Mouse (Mus musculus) heart, postnatal 0 days (tissue): ENCODE data around the gene Hsph1. TPM values are rescaled to one million over a fixed set of nuclear protein-coding genes. Genes with fewer than 3 reads are reported as not detected.

ENCODE experiments used
- ATAC-seq: fragments of 200-750 bp; cut with Nextera tagmentation; 2 replicates; pipeline ENCODE4 v1.8.0; 2017; ENCODE audit warnings: low read depth, moderate number of reproducible peaks, moderate library complexity; ENCODE audit not compliant: insufficient read depth
- DNase-seq: peaks from one replicate; pipeline ENCODE4 v3.0.0-alpha.2; 2016; ENCODE audit warnings: low spot score
- H3K27ac ChIP-seq: fragments of 300-500 bp; sonication (generic); 2 replicates; pipeline ENCODE4 v1.5.1; 2014; ENCODE audit warnings: low read depth, mild to moderate bottlenecking
- H3K27me3 ChIP-seq: fragments of 300-500 bp; sonication (generic); 2 replicates; pipeline ENCODE4 v1.6.1; 2014; ENCODE audit warnings: low read length, mixed read lengths; ENCODE audit not compliant: control insufficient read depth, insufficient read depth
- H3K36me3 ChIP-seq: fragments of 300-500 bp; sonication (generic); replicated peaks from 2 replicates; pipeline ENCODE4 v1.6.1; 2014; ENCODE audit warnings: low read length, mixed read lengths; ENCODE audit not compliant: control insufficient read depth, insufficient read depth
- H3K4me1 ChIP-seq: fragments of 300-500 bp; sonication (generic); 2 replicates; pipeline ENCODE4 v1.6.1; 2014; ENCODE audit warnings: antibody characterized with exemption; ENCODE audit not compliant: control insufficient read depth, insufficient read depth
- H3K4me2 ChIP-seq: fragments of 300-500 bp; sonication (generic); 2 replicates; pipeline ENCODE4 v1.6.1; 2014; ENCODE audit warnings: low read depth, mild to moderate bottlenecking, low read length, moderate library complexity
- H3K4me3 ChIP-seq: fragments of 300-500 bp; sonication (generic); 2 replicates; pipeline ENCODE4 v1.5.1; 2014; ENCODE audit warnings: low read depth, low read length
- H3K9ac ChIP-seq: fragments of 300-500 bp; sonication (generic); replicated peaks from 2 replicates; pipeline ENCODE4 v1.6.1; 2014; ENCODE audit warnings: low read depth, low read length, mixed read lengths
- H3K9me3 ChIP-seq: fragments of 300-500 bp; sonication (generic); replicated peaks from 2 replicates; pipeline ENCODE4 v1.6.1; 2016; ENCODE audit warnings: low read length; ENCODE audit not compliant: control insufficient read depth
- CTCF ChIP-seq: IDR thresholded peaks from 2 replicates; pipeline ENCODE4 v1.5.1; 2016; ENCODE audit warnings: antibody characterized with exemption, control low read depth, low read depth
- EP300 ChIP-seq: IDR thresholded peaks from 2 replicates; pipeline ENCODE4 v1.6.1; 2016; ENCODE audit warnings: antibody characterized with exemption, low read depth
- WGBS: fragments of 180-500 bp; shearing (Covaris S2); extraction: QIAGEN DNeasy Blood & Tissue Kit; methylation state at CpG from one replicate; pipeline ENCODE4 v1.1.7; 2014; 5-methylcytosine and 5-hydroxymethylcytosine counted together
- polyA plus RNA-seq: library from polyadenylated mRNA; unstranded; fragments of >200 nt; fragmentation: Nextera tagmentation; extraction: Ambion mirVana; gene quantifications from 2 replicates; pipeline ENCODE4 v1.2.1, GENCODE M21; 2015
- total RNA-seq: library from RNA; depleted of rRNA; stranded (reverse); fragments of >200 nt; gene quantifications from 2 replicates; pipeline ENCODE4 v1.2.3, GENCODE M21; 2014; ENCODE audit warnings: low replicate concordance

Gene Hsph1
- total and polyA plus RNA-seq, 2 experiments from 2014 or later: 4.7 to 9.7 TPM

DNA sequence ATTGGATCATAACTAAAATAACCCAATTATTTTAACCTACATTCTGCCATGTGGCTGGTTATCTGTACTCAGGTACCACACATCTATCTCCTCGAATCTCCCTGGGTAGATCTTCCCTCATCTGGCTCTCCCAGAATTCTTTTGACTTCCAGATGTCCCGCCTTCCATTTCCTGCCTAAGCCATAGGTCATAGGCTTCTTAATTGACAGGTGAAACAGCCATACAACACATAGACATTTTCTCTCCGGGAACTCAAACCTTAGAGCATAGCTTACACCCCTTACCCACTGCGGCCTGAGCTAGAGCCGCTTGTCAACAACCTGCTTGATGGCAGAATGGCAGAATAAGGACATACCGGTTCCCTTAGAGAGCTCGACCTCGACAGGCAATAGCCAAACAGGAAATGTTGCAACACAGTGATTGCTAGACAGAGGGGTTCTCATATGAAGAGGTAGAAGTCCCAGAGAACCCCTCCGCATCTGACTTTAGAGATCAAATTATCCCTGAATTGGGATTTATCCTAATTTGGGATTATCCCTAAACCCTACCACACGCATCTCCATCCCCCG lies 48.8 kb downstream of the Hsph1 start:
- H3K9me3 ChIP-seq: no peaks in the 10 kb centered on the region
- ATAC-seq (no peak), DNase-seq (no peak)
- WGBS: 70% methylated on average over 11 of the region's 11 CpGs
- TF ChIP-seq CTCF: no peak
- TF ChIP-seq EP300: no peak
- no peak overlapping the region for H3K27ac ChIP-seq
- H3K27me3 ChIP-seq: no peaks in the 10 kb centered on the region
- no peak overlapping the region for H3K4me3 ChIP-seq
- no peak overlapping the region for H3K9ac ChIP-seq
- H3K36me3 ChIP-seq: no peaks in the 10 kb centered on the region
- H3K4me1 ChIP-seq: no peaks in the 10 kb centered on the region
- no peak overlapping the region for H3K4me2 ChIP-seq

DNA sequence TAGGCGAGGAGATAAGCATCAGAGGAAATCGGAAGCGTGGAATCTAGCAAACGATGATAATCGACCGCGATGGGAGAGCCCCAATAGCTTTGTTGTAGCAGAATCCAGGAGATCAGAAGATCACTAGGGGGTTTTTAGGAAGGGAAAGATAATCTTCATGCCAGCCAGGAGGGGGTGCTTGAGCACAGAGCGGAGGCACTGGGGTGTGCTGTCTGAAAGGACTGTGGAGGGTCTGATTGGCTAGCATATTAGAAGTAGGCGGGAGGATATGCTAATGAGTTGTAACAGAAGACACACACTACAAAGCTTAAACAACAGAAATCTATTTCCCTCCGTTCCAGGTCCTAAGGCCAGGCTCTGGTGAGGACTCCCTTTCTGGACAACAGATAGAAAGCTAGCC lies 50.3 kb downstream of the Hsph1 start:
- H3K9me3 ChIP-seq: no peaks in the 10 kb centered on the region
- TF ChIP-seq CTCF (no peak), EP300 (no peak)
- no peak for DNase-seq
- H3K4me2 ChIP-seq: no peak overlapping the region
- WGBS: 54% methylated on average over 10 of the region's 10 CpGs
- ATAC-seq: no peak
- H3K27me3 ChIP-seq: no peaks in the 10 kb centered on the region
- H3K36me3 ChIP-seq: no peaks in the 10 kb centered on the region
- H3K9ac ChIP-seq: no peak overlapping the region
- no peak overlapping the region for H3K27ac ChIP-seq
- H3K4me3 ChIP-seq: no peak overlapping the region
- H3K4me1 ChIP-seq: no peaks in the 10 kb centered on the region

DNA sequence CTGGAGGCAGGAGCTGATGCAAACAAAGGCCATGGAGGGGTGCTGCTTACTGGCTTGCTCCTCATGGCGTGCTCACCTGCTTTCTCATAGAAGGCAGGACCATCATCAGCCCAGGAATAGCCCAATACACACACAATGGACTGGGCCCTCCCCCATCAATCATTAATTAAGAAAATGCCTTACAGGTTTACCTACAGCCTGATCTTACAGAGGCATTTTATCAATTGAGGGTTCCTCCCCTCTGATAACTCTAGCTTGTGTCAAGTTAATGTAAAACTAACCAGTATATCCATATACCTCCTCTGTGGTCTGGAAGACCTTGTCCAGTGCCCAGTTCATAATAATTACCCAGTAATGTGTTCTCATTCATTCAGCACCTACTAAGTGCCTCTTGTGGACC lies 50.9 kb downstream of the Hsph1 start:
- H3K4me1 ChIP-seq: no peaks in the 10 kb centered on the region

DNA sequence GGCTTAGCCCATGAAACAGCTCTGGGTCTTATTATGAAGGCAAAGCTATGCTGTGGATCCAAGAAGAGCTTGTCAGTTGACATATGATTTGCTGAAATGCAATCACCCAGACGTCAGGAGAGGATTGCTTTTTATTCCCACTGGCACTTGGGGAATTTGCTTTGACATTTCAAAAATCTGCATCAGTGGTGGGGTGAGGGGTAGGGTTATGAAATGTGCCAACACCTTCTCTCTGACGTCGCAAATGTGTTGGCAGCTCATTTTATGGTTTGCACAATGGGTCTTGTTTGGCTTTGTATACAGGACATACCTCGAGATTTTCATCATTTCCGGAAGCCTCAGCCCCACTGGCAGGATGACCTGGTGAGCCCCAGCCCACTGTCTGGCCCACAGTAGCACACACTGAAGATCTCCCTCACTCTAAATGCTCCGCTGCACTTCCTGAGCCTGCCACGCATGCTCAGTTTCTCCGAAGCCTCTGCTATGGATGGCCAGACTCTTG lies 52.0 kb downstream of the Hsph1 start:
- H3K27ac ChIP-seq: no peak overlapping the region
- H3K27me3 ChIP-seq: no peaks in the 10 kb centered on the region
- no peak overlapping the region for H3K9ac ChIP-seq
- no peaks in the 10 kb centered on the region for H3K4me1 ChIP-seq
- DNase-seq (no peak), ATAC-seq (no peak)
- 50% methylated on average over 8 of the region's 8 CpGs for WGBS
- H3K36me3 ChIP-seq: no peaks in the 10 kb centered on the region
- TF ChIP-seq EP300 (no peak), CTCF (no peak)
- H3K9me3 ChIP-seq: no peaks in the 10 kb centered on the region
- no peak overlapping the region for H3K4me2 ChIP-seq
- no peak overlapping the region for H3K4me3 ChIP-seq

More for the DNA sequence above, 50.9 kb downstream of the Hsph1 start:
- Histone ChIP-seq H3K9ac (no peak overlapping the region), H3K27me3 (no peaks in the 10 kb centered on the region), H3K4me2 (no peak overlapping the region), H3K9me3 (no peaks in the 10 kb centered on the region), H3K36me3 (no peaks in the 10 kb centered on the region), H3K27ac (no peak overlapping the region), H3K4me3 (no peak overlapping the region)
- ATAC-seq (no peak), DNase-seq (no peak)
- no peak for TF ChIP-seq CTCF
- no peak for TF ChIP-seq EP300
- WGBS: 93% methylated on average over 1 of the region's 1 CpGs

DNA sequence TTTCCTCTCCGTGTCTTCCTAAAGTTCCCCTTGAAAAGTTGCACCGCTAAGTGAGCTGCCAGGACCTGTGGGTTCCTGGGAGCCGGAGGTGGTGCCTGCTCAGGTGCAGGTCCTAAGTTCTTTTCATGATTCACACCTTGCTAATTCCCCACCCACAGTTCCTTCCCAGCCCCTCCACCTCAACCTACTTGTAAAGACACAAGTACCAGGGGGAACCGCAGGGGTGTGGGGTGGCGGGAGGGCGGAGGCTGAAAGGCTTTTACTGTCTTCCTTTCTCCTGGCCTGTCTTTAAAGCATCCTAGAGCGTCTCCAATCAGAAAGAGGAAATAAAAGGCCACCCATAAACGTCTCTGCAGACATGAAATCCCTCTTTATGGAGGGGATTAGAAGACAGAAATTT lies 52.7 kb downstream of the Hsph1 start:
- no peak overlapping the region for H3K27ac ChIP-seq
- H3K36me3 ChIP-seq: no peaks in the 10 kb centered on the region
- no peaks in the 10 kb centered on the region for H3K27me3 ChIP-seq
- ATAC-seq (no peak), DNase-seq (no peak)
- H3K9ac ChIP-seq: no peak overlapping the region
- no peaks in the 10 kb centered on the region for H3K9me3 ChIP-seq
- H3K4me2 ChIP-seq: no peak overlapping the region
- TF ChIP-seq EP300: no peak
- TF ChIP-seq CTCF: no peak
- H3K4me3 ChIP-seq: no peak overlapping the region
- WGBS: 35% methylated on average over 8 of the region's 8 CpGs
- H3K4me1 ChIP-seq: no peaks in the 10 kb centered on the region
